Mouse (Mus musculus): Measurements from ENCODE around the gene Nhsl1.

DNA sequence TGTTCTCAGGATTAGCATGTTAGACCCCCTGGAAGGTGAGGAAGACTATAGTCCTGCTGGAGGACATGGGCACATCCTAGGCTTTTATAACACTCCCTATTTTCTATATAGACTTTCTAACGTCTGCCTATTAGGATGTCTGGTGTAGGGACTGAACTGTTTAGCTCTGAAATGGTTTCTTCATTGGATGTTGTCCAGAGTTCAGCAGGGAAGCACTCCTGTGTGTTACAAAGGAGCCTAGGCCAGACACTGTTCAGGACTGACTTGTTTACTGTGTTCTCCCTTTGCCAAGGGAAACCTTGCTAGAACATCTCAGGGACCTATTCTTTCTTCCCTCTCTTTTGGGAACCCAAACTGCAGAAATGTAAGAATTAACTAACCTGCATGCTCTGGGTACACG, 90.3 kb downstream of the Nhsl1 start:
- no peak for TF ChIP-seq CTCF (IDR thresholded peaks at IDR 0.05; ENCODE audit: control insufficient read depth, insufficient read depth, insufficient replicate concordance, low read depth, low read length)
- TF ChIP-seq POLR2A (IDR thresholded peaks at IDR 0.05; ENCODE audit: control insufficient read depth, low read depth, low read length): no peak

All from testis, adult 2 months (tissue).